Mouse (Mus musculus) stomach, embryonic 14.5 days (tissue): ENCODE measurements around the gene Fhit. TPM values are rescaled to one million over a fixed set of nuclear protein-coding genes. Genes with fewer than 3 reads are reported as not detected.

ENCODE experiments used
- ATAC-seq: fragments of 200-750 bp; cut with Nextera tagmentation; 2 replicates; pipeline ENCODE4 v1.8.0; 2017; ENCODE audit warnings: low read depth, moderate TSS enrichment; ENCODE audit not compliant: insufficient number of reproducible peaks, insufficient read depth, low FRiP score
- H3K27ac ChIP-seq: fragments of 300-500 bp; sonication (generic); 2 replicates; pipeline ENCODE4 v1.5.1; 2014; ENCODE audit warnings: mild to moderate bottlenecking, low read length, moderate library complexity, mixed read lengths
- H3K27me3 ChIP-seq: fragments of 300-500 bp; sonication (generic); 2 replicates; pipeline ENCODE4 v1.6.1; 2014; ENCODE audit warnings: low read length, control low read depth, mixed read lengths; ENCODE audit not compliant: control insufficient read depth, insufficient read depth
- H3K36me3 ChIP-seq: fragments of 300-500 bp; sonication (generic); 2 replicates; pipeline ENCODE4 v1.6.1; 2014; ENCODE audit warnings: mild to moderate bottlenecking, control low read depth, low read length, moderate library complexity, mixed read lengths; ENCODE audit not compliant: control insufficient read depth, insufficient read depth
- H3K4me1 ChIP-seq: fragments of 300-500 bp; sonication (generic); 2 replicates; pipeline ENCODE4 v1.6.1; 2014; ENCODE audit warnings: low read length, control low read depth, mixed read lengths; ENCODE audit not compliant: control insufficient read depth, insufficient read depth
- H3K4me2 ChIP-seq: fragments of 300-500 bp; sonication (generic); replicated peaks from 2 replicates; pipeline ENCODE4 v1.6.1; 2014; ENCODE audit warnings: low read depth, low read length, control low read depth
- H3K4me3 ChIP-seq: fragments of 300-500 bp; sonication (generic); 2 replicates; pipeline ENCODE4 v1.5.1; 2014; ENCODE audit warnings: low read depth, low read length, control low read depth
- H3K9ac ChIP-seq: fragments of 300-500 bp; sonication (generic); replicated peaks from 2 replicates; pipeline ENCODE4 v1.6.1; 2014; ENCODE audit warnings: low read depth, mild to moderate bottlenecking, control low read depth, low read length, moderate library complexity, mixed read lengths
- H3K9me3 ChIP-seq: fragments of 300-500 bp; sonication (generic); 2 replicates; pipeline ENCODE4 v1.6.1; 2016; ENCODE audit warnings: low read depth, low read length, control low read depth; ENCODE audit not compliant: control insufficient read depth
- WGBS: fragments of 180-500 bp; shearing (Covaris S2); extraction: QIAGEN DNeasy Blood & Tissue Kit; methylation state at CpG from one replicate; pipeline ENCODE4 v1.1.7; 2014; 5-methylcytosine and 5-hydroxymethylcytosine counted together
- polyA plus RNA-seq: library from polyadenylated mRNA; unstranded; fragments of >200 nt; fragmentation: Nextera tagmentation; extraction: Ambion mirVana; gene quantifications from 2 replicates; pipeline ENCODE4 v1.2.1, GENCODE M21; 2014

Gene Fhit
- polyA plus RNA-seq, 1 experiment from 2014 or later = 10.3 TPM

DNA sequence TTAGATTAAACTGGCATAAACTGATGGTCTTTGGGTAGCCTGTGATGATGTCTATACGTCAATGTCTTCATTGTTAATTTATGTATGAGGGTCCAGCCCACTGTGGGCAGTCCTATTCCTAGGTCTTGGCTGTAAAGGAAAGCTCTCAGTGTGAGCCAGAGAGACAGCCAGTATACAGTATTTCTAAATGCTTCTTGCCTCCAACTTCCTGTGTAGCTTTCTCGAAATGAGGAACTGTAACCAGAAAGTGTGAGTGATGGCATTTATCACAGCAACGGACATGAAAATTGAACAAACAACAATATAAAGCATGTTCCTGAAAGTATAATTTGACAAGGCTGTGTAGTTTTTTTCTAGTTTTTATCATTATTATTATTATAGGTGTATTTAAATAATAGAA, 952.8 kb downstream of the Fhit start:
- no peak for ATAC-seq
- WGBS = 88% methylated on average over 3 of the region's 3 CpGs
- Histone ChIP-seq H3K9me3 (no peaks in the 10 kb centered on the region), H3K4me2 (no peak overlapping the region), H3K4me3 (no peak overlapping the region), H3K27ac (no peak overlapping the region), H3K36me3 (no peaks in the 10 kb centered on the region), H3K27me3 (no peaks in the 10 kb centered on the region), H3K4me1 (no peaks in the 10 kb centered on the region), H3K9ac (no peak overlapping the region)

DNA sequence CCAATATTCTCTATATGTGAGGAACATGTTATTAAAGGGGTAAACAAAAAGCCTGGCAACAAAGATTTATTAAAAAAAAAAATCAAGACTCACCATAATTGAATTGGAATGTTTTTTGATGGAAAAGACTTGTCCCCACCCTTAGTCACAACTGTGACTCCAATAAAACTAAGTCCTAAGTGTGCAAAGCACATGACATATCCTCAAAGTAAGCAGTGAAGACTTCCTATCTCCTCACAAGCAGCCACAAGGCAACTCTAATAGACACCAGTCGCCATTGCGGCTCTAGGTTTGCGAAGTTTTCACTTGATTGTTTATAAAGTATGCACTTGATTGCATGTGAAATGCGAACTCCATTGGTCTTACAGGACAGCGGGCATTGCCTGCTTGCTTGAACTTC, 956.1 kb downstream of the Fhit start:
- no peak for ATAC-seq
- WGBS = 76% methylated on average over 5 of the region's 5 CpGs
- H3K4me1 ChIP-seq = no peaks in the 10 kb centered on the region
- H3K9ac ChIP-seq = no peak overlapping the region
- H3K27ac ChIP-seq = no peak overlapping the region
- no peaks in the 10 kb centered on the region for H3K9me3 ChIP-seq
- H3K27me3 ChIP-seq = no peaks in the 10 kb centered on the region
- no peak overlapping the region for H3K4me3 ChIP-seq
- no peak overlapping the region for H3K4me2 ChIP-seq
- H3K36me3 ChIP-seq = no peaks in the 10 kb centered on the region

DNA sequence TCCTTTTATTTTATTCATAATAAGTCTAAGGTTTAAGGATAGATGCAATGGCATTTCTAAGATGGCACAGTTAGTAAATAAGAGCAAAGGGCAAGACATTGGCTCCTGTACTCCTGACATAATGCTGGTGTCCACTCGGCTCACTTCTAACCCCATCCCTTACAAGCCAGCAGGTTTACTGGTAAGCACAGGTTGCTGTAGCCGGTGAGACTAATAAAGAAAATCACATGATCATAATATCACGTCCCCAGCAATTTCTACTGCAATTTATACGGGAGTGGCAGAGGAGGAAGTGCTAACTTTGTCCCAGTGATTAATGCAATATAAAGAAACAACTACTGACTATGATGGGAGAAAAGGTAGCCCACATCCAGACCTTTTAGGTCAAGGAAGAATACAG, 956.5 kb downstream of the Fhit start:
- no peaks in the 10 kb centered on the region for H3K9me3 ChIP-seq
- no peak overlapping the region for H3K4me3 ChIP-seq
- H3K4me2 ChIP-seq = no peak overlapping the region
- H3K27ac ChIP-seq = no peak overlapping the region
- 82% methylated on average over 4 of the region's 4 CpGs for WGBS
- H3K4me1 ChIP-seq = no peaks in the 10 kb centered on the region
- no peaks in the 10 kb centered on the region for H3K27me3 ChIP-seq
- no peak for ATAC-seq
- H3K36me3 ChIP-seq = no peaks in the 10 kb centered on the region
- no peak overlapping the region for H3K9ac ChIP-seq

DNA sequence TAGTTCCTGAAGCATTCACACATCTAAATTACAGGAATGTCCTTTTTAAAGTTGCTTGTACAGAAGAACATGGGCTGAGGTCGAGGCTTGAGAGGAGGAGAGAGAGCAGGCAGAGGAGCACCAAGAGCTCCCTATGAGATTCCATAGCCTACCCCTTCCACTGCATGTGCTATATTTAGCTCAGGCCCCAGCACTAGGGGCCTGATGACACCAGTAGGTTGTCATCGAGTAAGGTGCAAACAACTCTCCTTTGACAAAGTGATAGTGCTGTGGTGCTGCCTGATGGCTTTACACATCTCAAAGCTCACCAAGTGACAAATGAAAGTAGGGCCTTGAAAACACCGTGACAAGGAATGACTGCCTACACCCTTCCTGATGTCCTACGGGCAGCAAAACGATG, 967.7 kb downstream of the Fhit start:
- no peak overlapping the region for H3K4me2 ChIP-seq
- H3K4me1 ChIP-seq = peaks cover 3% of the 10 kb centered on the region; the same call in 1 of the 2 replicates
- no peak for ATAC-seq
- 45% methylated on average over 5 of the region's 5 CpGs for WGBS
- H3K27ac ChIP-seq = no peak overlapping the region
- H3K9ac ChIP-seq = no peak overlapping the region
- H3K27me3 ChIP-seq = no peaks in the 10 kb centered on the region
- H3K36me3 ChIP-seq = no peaks in the 10 kb centered on the region
- H3K4me3 ChIP-seq = no peak overlapping the region
- no peaks in the 10 kb centered on the region for H3K9me3 ChIP-seq

DNA sequence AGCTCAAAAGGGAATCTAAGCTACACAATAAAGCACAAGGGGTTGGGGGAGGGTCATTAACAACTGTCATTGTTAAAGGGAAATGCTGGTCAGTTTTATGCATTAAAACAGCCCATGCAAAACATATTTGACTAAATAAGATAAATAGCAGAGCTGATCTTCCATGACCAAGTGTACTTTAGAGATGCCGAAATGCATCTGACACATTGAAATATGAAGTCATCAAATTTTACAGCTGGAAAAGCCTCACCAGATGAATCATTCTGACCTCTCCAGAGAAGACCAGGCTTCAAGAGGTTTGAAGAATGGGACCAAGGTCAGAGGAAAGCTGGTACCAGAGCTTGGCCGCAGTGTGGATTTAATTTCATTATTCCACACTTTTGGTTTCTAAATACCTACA, 990.1 kb downstream of the Fhit start:
- no peaks in the 10 kb centered on the region for H3K27me3 ChIP-seq
- H3K4me2 ChIP-seq = no peak overlapping the region
- H3K27ac ChIP-seq = no peak overlapping the region
- ATAC-seq = no peak
- H3K4me1 ChIP-seq = no peaks in the 10 kb centered on the region
- 73% methylated on average over 2 of the region's 2 CpGs for WGBS
- no peak overlapping the region for H3K4me3 ChIP-seq
- H3K9ac ChIP-seq = no peak overlapping the region
- no peaks in the 10 kb centered on the region for H3K9me3 ChIP-seq
- no peaks in the 10 kb centered on the region for H3K36me3 ChIP-seq

DNA sequence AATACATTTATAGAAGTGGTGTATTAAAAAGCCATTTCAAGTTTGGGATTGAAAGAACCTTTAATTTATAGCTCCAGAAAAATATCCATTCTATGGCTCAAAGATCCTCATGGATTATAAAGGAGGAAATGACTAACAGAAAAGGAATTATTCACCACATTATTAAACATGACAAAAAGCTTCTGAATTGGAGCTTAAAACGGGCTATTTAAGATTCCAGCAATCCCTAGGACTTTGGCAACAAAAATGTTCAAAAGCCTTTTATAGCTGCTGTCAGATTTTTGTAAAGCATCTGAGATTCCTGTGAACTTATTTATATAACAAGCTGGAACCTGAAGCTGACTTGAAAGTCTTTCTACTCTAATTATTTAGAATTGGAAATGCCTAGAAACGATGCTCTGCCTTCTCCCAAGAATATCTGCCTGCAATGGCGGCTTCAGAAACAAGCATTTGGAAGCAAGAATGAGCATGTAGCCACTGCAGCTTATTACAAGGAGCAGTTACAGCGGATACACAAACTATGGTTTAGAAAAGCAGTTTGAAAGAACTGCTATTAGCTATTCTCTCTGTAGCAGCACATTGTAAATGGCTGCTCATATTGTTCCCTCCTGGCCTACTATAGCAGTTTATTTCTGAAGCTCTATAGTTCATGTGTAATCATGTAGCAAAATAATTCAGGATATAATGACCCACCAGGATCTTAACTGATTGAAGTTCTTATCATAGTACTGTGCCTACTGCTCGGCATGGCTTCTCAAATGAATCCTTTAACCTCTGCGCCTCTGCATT, 995.0 kb downstream of the Fhit start:
- WGBS = 53% methylated on average over 6 of the region's 6 CpGs
- Histone ChIP-seq H3K9me3 (no peaks in the 10 kb centered on the region), H3K4me2 (no peak overlapping the region), H3K4me1 (no peaks in the 10 kb centered on the region), H3K27me3 (no peaks in the 10 kb centered on the region), H3K4me3 (no peak overlapping the region), H3K36me3 (no peaks in the 10 kb centered on the region), H3K9ac (no peak overlapping the region), H3K27ac (no peak overlapping the region)
- no peak for ATAC-seq

DNA sequence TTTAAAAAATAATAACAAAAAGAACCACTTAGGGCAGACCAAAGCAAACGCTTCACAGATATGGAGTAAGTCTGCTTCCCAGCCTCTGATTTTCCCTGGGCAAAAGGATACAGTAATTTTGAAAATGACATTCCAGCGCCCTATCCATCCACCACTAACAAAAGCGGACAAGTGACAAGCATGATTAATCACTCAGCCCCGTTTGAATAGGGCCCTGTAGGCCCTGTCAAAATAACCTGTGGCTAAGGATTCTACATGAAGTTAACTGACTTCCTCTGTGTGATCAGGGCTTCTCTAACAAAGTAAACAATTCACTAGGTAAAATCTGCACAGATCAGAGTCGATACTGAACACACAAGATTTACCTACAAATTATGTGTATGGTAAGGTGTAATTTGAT, 1012.0 kb downstream of the Fhit start:
- 28% methylated on average over 5 of the region's 5 CpGs for WGBS
- Histone ChIP-seq H3K27me3 (no peaks in the 10 kb centered on the region), H3K4me3 (no peak overlapping the region), H3K27ac (no peak overlapping the region), H3K36me3 (no peaks in the 10 kb centered on the region), H3K9ac (no peak overlapping the region), H3K4me2 (no peak overlapping the region), H3K9me3 (no peaks in the 10 kb centered on the region), H3K4me1 (no peaks in the 10 kb centered on the region)
- ATAC-seq = no peak

DNA sequence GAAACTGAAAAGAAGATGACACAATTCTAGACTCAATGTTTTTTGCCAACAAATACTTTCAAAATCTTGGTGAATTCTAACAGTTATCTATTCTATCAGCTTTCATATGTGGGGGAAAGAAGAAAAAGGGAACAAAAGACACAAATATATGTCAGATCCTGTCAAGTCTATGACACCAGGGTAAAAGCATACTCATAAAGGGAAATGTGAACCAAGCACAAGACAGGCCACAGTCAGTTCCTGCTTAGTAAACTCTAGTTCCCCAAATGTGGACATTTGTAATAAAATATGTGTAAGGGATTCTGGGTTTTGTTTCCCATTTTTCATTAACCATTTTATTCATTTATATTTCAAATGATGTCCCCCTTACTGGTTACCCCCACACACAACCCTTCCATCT, 1022.5 kb downstream of the Fhit start:
- Histone ChIP-seq H3K4me3 (no peak overlapping the region), H3K27me3 (no peaks in the 10 kb centered on the region), H3K27ac (no peak overlapping the region), H3K4me1 (no peaks in the 10 kb centered on the region), H3K36me3 (no peaks in the 10 kb centered on the region), H3K9ac (no peak overlapping the region), H3K4me2 (no peak overlapping the region), H3K9me3 (no peaks in the 10 kb centered on the region)
- ATAC-seq = no peak

DNA sequence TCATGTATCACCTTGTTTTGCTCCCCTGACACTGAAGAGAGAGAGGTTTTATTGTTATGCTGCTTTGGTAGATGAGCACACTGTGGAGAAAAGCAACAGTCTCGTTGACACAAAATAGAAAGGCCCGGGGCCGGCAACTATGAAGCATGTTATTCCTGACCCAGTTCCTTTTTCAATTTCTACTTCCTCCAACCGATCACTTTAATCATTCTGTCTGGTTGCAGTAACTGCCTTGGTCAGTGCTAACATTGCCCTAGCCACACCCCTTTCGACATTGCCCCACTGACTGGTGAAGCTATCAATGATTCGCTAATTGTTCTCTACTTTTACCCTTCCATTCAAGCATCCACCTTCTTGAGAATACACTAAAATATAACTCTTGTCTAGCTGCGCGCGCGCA, 1028.0 kb downstream of the Fhit start:
- 86% methylated on average over 10 of the region's 10 CpGs for WGBS
- ATAC-seq = no peak

More for the DNA sequence above, 1028.0 kb downstream of the Fhit start:
- no peaks in the 10 kb centered on the region for H3K9me3 ChIP-seq
- H3K27me3 ChIP-seq = no peaks in the 10 kb centered on the region
- no peak overlapping the region for H3K9ac ChIP-seq
- H3K4me2 ChIP-seq = no peak overlapping the region
- H3K36me3 ChIP-seq = no peaks in the 10 kb centered on the region
- no peaks in the 10 kb centered on the region for H3K4me1 ChIP-seq
- H3K4me3 ChIP-seq = no peak overlapping the region
- no peak overlapping the region for H3K27ac ChIP-seq
